Mouse (Mus musculus): ENCODE measurements around the gene Tbc1d17.

DNA sequence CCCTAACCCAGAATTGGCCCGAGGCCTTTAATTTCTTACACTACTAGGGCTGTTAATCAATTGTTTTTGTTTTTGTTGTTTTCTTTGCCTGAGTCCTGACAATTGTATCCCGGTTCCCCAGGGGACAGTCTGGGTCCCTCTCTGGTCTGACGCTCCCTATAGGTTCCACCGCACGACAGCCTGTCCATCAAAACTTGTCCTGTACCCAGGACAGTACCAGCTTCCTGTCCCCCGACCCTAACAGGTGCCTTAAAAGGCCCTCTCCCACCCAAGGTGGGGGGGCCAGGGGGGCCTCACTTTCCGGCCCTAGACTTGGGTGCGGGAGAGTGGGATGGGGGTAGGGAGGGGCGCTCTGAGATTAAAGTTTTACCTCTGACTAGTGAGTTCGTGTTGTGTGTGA lies 6.2 kb upstream of the Tbc1d17 start:
- TF ChIP-seq CTCF (IDR thresholded peaks at IDR 0.05; ENCODE audit: low read depth, low read length), result no peak
- TF ChIP-seq POLR2A (IDR thresholded peaks at IDR 0.05; ENCODE audit: extremely low read depth, insufficient read depth, low read length), result no peak

Data from liver, adult 2 months (tissue).